Mouse (Mus musculus) limb, embryonic 14.5 days (tissue): ENCODE results near the gene 1700013H16Rik. TPM values are rescaled to one million over a fixed set of nuclear protein-coding genes. Genes with fewer than 3 reads are reported as not detected.

ENCODE experiments used
- ATAC-seq: fragments of 200-750 bp; cut with Nextera tagmentation; 2 replicates; pipeline ENCODE4 v1.8.0; 2017; ENCODE audit warnings: low read depth, moderate number of reproducible peaks, moderate TSS enrichment; ENCODE audit not compliant: low FRiP score
- DNase-seq: peaks from one replicate; pipeline ENCODE4 v3.0.0-alpha.2; 2015; ENCODE audit warnings: low spot score
- H3K27ac ChIP-seq: fragments of 300-500 bp; sonication (generic); replicated peaks from 2 replicates; pipeline ENCODE4 v1.5.1; 2014; ENCODE audit warnings: low read depth, mild to moderate bottlenecking, low read length, moderate library complexity, mixed read lengths
- H3K27me3 ChIP-seq: fragments of 300-500 bp; sonication (generic); 2 replicates; pipeline ENCODE4 v1.6.1; 2014; ENCODE audit warnings: low read length, mixed read lengths; ENCODE audit not compliant: control insufficient read depth, insufficient read depth
- H3K36me3 ChIP-seq: fragments of 300-500 bp; sonication (generic); 2 replicates; pipeline ENCODE4 v1.6.1; 2014; ENCODE audit warnings: mild to moderate bottlenecking, low read length, moderate library complexity, mixed read lengths; ENCODE audit not compliant: control insufficient read depth, insufficient read depth
- H3K4me1 ChIP-seq: fragments of 300-500 bp; sonication (generic); 2 replicates; pipeline ENCODE4 v1.6.1; 2014; ENCODE audit warnings: antibody characterized with exemption, low read length, mixed read lengths; ENCODE audit not compliant: control insufficient read depth, insufficient read depth
- H3K4me2 ChIP-seq: fragments of 300-500 bp; sonication (generic); replicated peaks from 2 replicates; pipeline ENCODE4 v1.6.1; 2014; ENCODE audit warnings: low read depth, mild to moderate bottlenecking, low read length, moderate library complexity; ENCODE audit not compliant: severe bottlenecking
- H3K4me3 ChIP-seq: fragments of 300-500 bp; sonication (generic); replicated peaks from 2 replicates; pipeline ENCODE4 v1.5.1; 2014; ENCODE audit warnings: low read length
- H3K9ac ChIP-seq: fragments of 300-500 bp; sonication (generic); 2 replicates; pipeline ENCODE4 v1.6.1; 2014; ENCODE audit warnings: mild to moderate bottlenecking, low read depth, low read length, moderate library complexity; ENCODE audit not compliant: severe bottlenecking
- H3K9me3 ChIP-seq: fragments of 300-500 bp; sonication (generic); 2 replicates; pipeline ENCODE4 v1.6.1; 2016; ENCODE audit warnings: low read length; ENCODE audit not compliant: control insufficient read depth
- POLR2A ChIP-seq: fragments of 200-500 bp; IDR thresholded peaks from 2 replicates; pipeline ENCODE4 v1.8.0; 2012; ENCODE audit warnings: inconsistent platforms, mild to moderate bottlenecking, moderate library complexity, borderline replicate concordance; ENCODE audit not compliant: insufficient read depth, insufficient read length; ENCODE audit errors: extremely low read depth
- WGBS: fragments of 180-500 bp; shearing (Covaris S2); extraction: QIAGEN DNeasy Blood & Tissue Kit; methylation state at CpG from one replicate; pipeline ENCODE4 v1.1.7; 2014; 5-methylcytosine and 5-hydroxymethylcytosine counted together
- polyA plus RNA-seq, 2 experiments: library from polyadenylated mRNA; depleted of rRNA in 1 of 2; stranded (reverse) in 1 of 2; unstranded in 1 of 2; fragments of >200 nt; fragmentation: Nextera tagmentation in 1 of 2; extraction: Ambion mirVana in 1 of 2; gene quantifications; 2 replicates each; pipeline versions ENCODE4 v1.2.1 to v1.2.3; 2012 to 2014

The 1700013H16Rik gene
- polyA plus RNA-seq, 2 experiments, result not detected

DNA sequence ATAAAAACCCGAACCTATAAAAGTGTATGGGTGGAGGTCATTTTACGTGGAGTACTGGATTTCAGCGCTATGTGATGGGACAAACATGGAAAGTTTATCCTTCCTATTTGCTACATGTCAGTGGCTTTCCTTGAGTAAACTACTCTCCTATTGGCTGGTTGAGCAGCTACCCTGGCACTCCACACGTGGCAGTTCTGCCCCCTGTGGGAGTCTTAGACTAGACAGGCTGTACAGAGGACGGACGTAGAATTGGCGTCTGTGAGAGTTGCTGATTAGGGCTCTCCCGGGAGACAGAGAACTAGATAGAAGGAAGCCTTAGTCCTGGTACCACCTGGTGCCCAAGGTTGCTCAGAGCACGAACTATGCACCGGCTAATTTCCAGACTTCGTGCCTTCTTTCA is 33.0 kb downstream of the 1700013H16Rik start, which contains the start of gene 4930502E18Rik:
TSS of gene 4930502E18Rik (plus strand) at position 231 of the 400 bp plus-strand sequence.
- Histone ChIP-seq H3K27ac (no peak within 1 kb of the TSS), H3K9me3 (no peaks in the 10 kb centered on the region), H3K27me3 (no peaks in the 10 kb centered on the region), H3K4me1 (no peaks in the 10 kb centered on the region), H3K4me3 (no peak within 1 kb of the TSS), H3K9ac (no peak within 1 kb of the TSS), H3K36me3 (no peaks in the 10 kb centered on the region), H3K4me2 (no peak within 1 kb of the TSS)
- no peak for TF ChIP-seq POLR2A
- WGBS, result 79% methylated on average over 11 of the region's 11 CpGs
- DNase-seq (no peak), ATAC-seq (no peak)

DNA sequence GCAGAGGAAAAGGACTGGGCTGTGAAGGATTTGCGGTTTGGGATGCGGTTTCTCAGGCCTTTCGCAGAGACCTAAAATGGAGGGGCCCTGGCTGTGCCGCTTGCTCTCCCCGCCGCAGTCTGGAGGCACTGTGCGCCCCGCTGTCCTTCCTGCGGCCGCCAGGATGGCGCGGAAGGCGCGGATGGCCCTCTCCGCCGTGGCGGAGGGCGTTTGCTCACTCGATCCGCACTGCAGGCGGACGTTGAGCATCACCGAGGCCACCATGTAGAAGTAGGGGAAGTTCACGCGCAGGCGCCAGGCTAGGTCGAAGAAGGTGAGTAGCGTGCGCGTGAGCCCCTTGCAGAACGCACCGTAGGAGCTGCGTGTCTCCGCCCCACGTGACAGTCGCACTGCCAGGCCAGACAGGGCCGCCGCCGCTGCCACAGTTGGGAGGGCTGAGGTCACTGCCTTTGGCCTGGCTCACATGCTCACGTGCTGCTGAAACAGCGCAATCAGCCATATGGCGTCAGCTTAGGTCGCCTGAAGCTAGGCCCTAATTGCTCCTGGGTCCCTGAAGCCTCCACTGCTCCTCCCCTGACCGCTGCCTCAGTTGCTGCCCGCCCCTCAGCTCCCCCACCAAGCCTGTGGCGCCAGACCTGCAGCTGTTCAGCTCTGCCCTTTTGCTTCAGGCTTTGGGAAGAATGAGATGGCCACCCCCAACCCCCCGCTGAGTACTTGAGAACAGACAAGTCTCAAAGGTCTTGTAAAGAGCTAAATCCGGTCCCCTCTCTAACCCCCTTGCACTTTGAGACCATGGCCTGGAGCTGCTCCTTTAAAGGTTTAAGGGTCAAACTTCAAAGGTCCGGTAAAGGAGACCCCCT is 41.1 kb downstream of the 1700013H16Rik start:
- no peak for TF ChIP-seq POLR2A
- no peaks in the 10 kb centered on the region for H3K36me3 ChIP-seq
- no peaks in the 10 kb centered on the region for H3K27me3 ChIP-seq
- peak overlapping the region; percentile 45 for H3K4me2 ChIP-seq
- H3K27ac ChIP-seq, result no peak overlapping the region
- no peaks in the 10 kb centered on the region for H3K4me1 ChIP-seq
- H3K9ac ChIP-seq, result peak overlapping the region; percentile 64
- 20% methylated on average over 31 of the region's 49 CpGs for WGBS
- peak; percentile 72 for ATAC-seq
- H3K9me3 ChIP-seq, result no peaks in the 10 kb centered on the region
- H3K4me3 ChIP-seq, result peak overlapping the region; percentile 31
- DNase-seq, result peak; percentile 6

DNA sequence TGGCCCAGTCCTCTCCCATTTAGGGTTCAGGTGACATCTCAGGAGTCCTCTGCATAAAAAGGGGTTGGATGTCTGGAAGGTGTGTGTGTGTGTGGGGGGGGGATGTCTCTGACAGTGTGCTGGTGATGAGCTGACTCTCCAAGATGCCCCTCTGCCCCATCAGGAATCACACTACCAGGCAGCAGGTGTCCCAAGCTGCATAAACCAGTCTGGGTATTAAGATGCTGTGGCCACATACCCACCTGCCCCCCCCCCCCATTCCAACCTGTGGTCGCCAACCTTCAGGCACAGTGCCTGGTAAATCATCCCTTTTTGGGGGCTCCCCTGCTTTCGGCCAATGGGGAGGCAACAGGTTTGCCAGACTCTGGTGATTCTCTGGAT is 41.7 kb downstream of the 1700013H16Rik start:
- no peaks in the 10 kb centered on the region for H3K9me3 ChIP-seq
- no peaks in the 10 kb centered on the region for H3K36me3 ChIP-seq
- H3K4me3 ChIP-seq, result peak overlapping the region; percentile 31; the same call in 1 of the 2 replicates
- H3K27ac ChIP-seq, result no peak overlapping the region
- peak overlapping the region; percentile 64 for H3K9ac ChIP-seq
- WGBS, result 50% methylated on average over 2 of the region's 2 CpGs
- no peaks in the 10 kb centered on the region for H3K4me1 ChIP-seq
- H3K27me3 ChIP-seq, result no peaks in the 10 kb centered on the region
- H3K4me2 ChIP-seq, result peak overlapping the region; percentile 45
- TF ChIP-seq POLR2A, result no peak
- ATAC-seq (no peak), DNase-seq (no peak)

- Histone ChIP-seq H3K36me3 (no peaks in the 10 kb centered on the region), H3K9me3 (no peaks in the 10 kb centered on the region), H3K27me3 (no peaks in the 10 kb centered on the region), H3K4me3 (no peak overlapping the region), H3K4me1 (no peaks in the 10 kb centered on the region), H3K4me2 (no peak overlapping the region), H3K9ac (no peak overlapping the region), H3K27ac (no peak overlapping the region)
- 72% methylated on average over 3 of the region's 3 CpGs for WGBS
- no peak for ATAC-seq
- TF ChIP-seq POLR2A, result no peak
- DNase-seq, result no peak
These were observed 55.0 kb downstream of the 1700013H16Rik start for GRCm38 (mm10) chrX:53702673-53703072.

DNA sequence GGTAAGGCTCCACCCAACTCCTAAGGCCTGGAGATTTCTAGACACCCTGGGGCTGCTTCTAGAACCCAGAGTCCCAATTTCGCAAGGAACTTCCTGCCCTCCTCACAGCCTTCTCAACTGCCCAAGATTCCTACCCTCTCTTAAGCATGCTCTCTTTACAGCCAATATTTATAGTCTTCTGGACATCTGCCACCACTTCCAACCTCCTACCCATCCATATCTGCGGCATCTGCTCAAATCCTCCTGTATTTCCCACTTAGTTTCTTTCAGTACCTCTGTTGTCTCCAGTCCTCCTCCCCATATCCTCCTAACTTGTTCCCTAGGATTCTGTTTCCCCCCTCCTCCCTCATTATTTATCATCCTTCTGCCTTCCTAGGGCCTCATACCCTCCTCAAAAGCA is 58.4 kb downstream of the 1700013H16Rik start:
- no peaks in the 10 kb centered on the region for H3K4me1 ChIP-seq
- H3K4me3 ChIP-seq, result no peak overlapping the region
- no peak for TF ChIP-seq POLR2A
- H3K36me3 ChIP-seq, result no peaks in the 10 kb centered on the region
- no peak overlapping the region for H3K4me2 ChIP-seq
- 87% methylated on average over 2 of the region's 2 CpGs for WGBS
- ATAC-seq, result no peak
- no peak overlapping the region for H3K27ac ChIP-seq
- DNase-seq, result no peak
- no peaks in the 10 kb centered on the region for H3K27me3 ChIP-seq
- no peak overlapping the region for H3K9ac ChIP-seq
- H3K9me3 ChIP-seq, result no peaks in the 10 kb centered on the region
